Mouse (Mus musculus): ENCODE measurements at regions not wholly inside any gene's neighbourhood (a gene's known extent, or its start where the extent isn't known, plus 50 kb on each side); places are given as distances from the start of the nearest gene placed in this dataset.

- no peak for TF ChIP-seq CTCF (IDR thresholded peaks at IDR 0.05; ENCODE audit: low read depth)
- no peak for TF ChIP-seq EP300 (IDR thresholded peaks at IDR 0.05; ENCODE audit: low read depth)
These were observed 106.1 kb downstream of the 1700009N14Rik start for GRCm38 (mm10) chr4:39556101-39556763.
